Mouse (Mus musculus): ENCODE measurements around the gene Lad1. TPM values are rescaled to one million over a fixed set of nuclear protein-coding genes. Genes with fewer than 3 reads are reported as not detected.

The Lad1 gene
- polyA plus RNA-seq, 1 experiment from 2014 or later = 3.7 TPM

DNA sequence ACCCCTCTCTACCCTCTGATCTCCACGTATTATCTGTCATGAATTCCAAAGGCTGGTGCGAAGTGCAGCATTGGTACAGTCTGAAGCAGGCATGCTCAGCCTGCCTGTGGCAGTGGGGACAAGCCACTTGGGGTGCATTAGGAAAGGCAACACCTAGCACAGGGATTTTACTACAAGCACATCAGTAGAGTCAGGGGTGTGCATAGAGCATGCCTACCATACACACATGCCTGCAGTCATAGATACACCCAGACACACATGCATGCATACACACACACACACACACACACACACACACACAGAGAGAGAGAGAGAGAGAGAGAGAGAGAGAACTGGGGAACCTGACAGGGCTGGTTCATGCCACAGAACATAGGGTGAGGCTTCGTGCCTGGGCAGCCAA, 6.2 kb upstream of the Lad1 start:
- H3K4me1 ChIP-seq (ENCODE audit: control insufficient read depth, insufficient read depth, low read length) = no peaks in the 10 kb centered on the region
- WGBS = 81% methylated on average over 3 of the region's 3 CpGs
- peaks cover 5% of the 10 kb centered on the region; the same call in 1 of the 2 replicates for H3K27me3 ChIP-seq (ENCODE audit: control insufficient read depth, insufficient read depth, low read length)
- no peaks in the 10 kb centered on the region for H3K9me3 ChIP-seq (replicated peaks; ENCODE audit: control insufficient read depth, low read length)
- no peak overlapping the region for H3K9ac ChIP-seq (replicated peaks; ENCODE audit: low read length)
- no peak overlapping the region for H3K27ac ChIP-seq (replicated peaks; ENCODE audit: low read depth, low read length)
- no peak overlapping the region for H3K4me3 ChIP-seq (ENCODE audit: low read depth, low read length)
- H3K36me3 ChIP-seq (replicated peaks; ENCODE audit: control insufficient read depth, insufficient read depth, low read depth, low read length) = no peaks in the 10 kb centered on the region
- DNase-seq (ENCODE audit: low spot score) = no peak
- no peak for ATAC-seq (replicated peaks; ENCODE audit: insufficient number of reproducible peaks, low FRiP score, low TSS enrichment, low read depth)
- no peak overlapping the region for H3K4me2 ChIP-seq (ENCODE audit: low read depth, low read length)

DNA sequence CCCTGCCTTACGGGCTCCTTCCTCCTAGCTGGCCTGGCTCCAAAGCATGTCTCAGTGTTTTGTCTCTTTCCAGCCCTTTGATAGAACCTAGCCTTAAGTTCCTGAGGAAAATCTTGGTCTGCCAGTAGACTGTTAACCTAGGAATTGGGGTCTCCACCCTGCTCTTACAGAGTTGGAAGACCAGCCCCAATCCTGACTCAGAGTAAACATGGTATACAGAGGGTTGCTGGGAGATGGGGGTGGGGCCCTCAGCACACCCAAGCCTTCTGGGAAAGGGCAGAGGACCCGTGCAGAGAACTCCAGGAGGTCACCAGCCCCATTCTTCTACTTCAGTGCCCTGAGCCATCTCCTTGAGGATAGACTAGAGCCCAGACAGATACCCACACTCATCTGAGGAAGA, 5.8 kb upstream of the Lad1 start:
- DNase-seq (ENCODE audit: low spot score) (no peak), ATAC-seq (replicated peaks; ENCODE audit: insufficient number of reproducible peaks, low FRiP score, low TSS enrichment, low read depth) (no peak)
- Histone ChIP-seq H3K4me3 (ENCODE audit: low read depth, low read length) (no peak overlapping the region), H3K9me3 (replicated peaks; ENCODE audit: control insufficient read depth, low read length) (no peaks in the 10 kb centered on the region), H3K27me3 (ENCODE audit: control insufficient read depth, insufficient read depth, low read length) (peaks cover 7% of the 10 kb centered on the region), H3K4me1 (ENCODE audit: control insufficient read depth, insufficient read depth, low read length) (no peaks in the 10 kb centered on the region), H3K27ac (replicated peaks; ENCODE audit: low read depth, low read length) (no peak overlapping the region), H3K36me3 (replicated peaks; ENCODE audit: control insufficient read depth, insufficient read depth, low read depth, low read length) (no peaks in the 10 kb centered on the region), H3K4me2 (ENCODE audit: low read depth, low read length) (no peak overlapping the region), H3K9ac (replicated peaks; ENCODE audit: low read length) (no peak overlapping the region)
- WGBS = 52% methylated on average over 2 of the region's 2 CpGs

DNA sequence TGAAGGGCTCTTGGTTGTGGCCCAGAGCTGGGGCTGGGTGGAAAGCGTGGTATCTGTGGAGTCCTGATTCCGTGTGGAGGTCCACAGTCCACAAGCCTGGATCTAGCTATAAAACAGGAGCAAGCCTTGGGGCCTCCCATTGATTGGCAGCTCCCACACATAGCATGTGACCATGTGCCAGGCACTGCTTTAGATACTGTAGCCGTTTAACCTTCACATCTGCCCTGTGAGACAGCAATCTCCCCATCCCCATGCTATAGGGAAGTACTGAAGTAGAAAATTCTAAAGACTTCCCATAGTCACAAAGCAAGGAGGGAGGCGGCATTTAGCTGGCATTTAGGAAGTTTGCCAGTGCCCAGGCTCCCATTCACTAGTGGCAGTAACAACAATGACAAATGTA, 5.3 kb upstream of the Lad1 start:
- DNase-seq (ENCODE audit: low spot score) = no peak
- H3K9ac ChIP-seq (replicated peaks; ENCODE audit: low read length) = no peak overlapping the region
- no peaks in the 10 kb centered on the region for H3K9me3 ChIP-seq (replicated peaks; ENCODE audit: control insufficient read depth, low read length)
- no peak overlapping the region for H3K4me2 ChIP-seq (ENCODE audit: low read depth, low read length)
- no peak for ATAC-seq (replicated peaks; ENCODE audit: insufficient number of reproducible peaks, low FRiP score, low TSS enrichment, low read depth)
- WGBS = 79% methylated on average over 4 of the region's 4 CpGs
- peaks cover 12% of the 10 kb centered on the region for H3K27me3 ChIP-seq (ENCODE audit: control insufficient read depth, insufficient read depth, low read length)
- no peaks in the 10 kb centered on the region for H3K36me3 ChIP-seq (replicated peaks; ENCODE audit: control insufficient read depth, insufficient read depth, low read depth, low read length)
- no peak overlapping the region for H3K27ac ChIP-seq (replicated peaks; ENCODE audit: low read depth, low read length)
- no peak overlapping the region for H3K4me3 ChIP-seq (ENCODE audit: low read depth, low read length)
- no peaks in the 10 kb centered on the region for H3K4me1 ChIP-seq (ENCODE audit: control insufficient read depth, insufficient read depth, low read length)

DNA sequence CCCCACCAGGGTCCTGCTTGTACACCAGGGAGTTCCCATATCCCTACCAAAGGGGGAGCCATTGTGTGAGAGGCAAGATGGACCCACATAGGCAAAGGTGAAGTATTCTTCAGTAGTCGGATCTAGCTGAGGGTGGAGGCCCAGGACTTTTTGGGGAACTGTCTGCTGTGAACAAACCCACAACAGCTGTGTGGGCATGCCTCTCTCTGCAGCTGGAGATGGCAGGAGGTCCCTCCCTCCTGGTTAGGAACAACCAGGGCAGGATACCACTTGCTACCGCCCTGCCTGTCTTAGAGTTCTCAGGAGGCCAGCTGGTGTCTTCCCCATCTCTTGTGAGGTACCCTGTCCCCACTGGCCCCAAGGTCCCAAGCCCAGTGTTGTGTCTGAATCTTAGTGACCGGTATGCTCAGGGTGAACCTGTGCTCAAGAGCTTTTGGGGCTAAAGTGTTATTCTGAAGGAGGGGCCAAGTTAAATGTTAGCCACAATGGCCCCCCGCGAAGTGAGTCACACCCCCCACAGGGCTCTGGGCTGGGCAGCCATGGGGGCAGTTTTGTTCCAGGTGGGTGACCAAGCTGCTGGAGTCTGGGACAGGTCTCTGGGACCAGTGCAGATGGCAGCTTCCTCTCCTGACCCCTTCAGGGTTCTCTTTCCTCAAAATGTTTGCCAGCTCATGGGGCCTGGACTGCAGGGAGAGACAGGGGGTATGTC, 4.6 kb upstream of the Lad1 start:
- Histone ChIP-seq H3K9me3 (replicated peaks; ENCODE audit: control insufficient read depth, low read length) (no peaks in the 10 kb centered on the region), H3K27me3 (ENCODE audit: control insufficient read depth, insufficient read depth, low read length) (peaks cover 16% of the 10 kb centered on the region), H3K9ac (replicated peaks; ENCODE audit: low read length) (no peak overlapping the region), H3K27ac (replicated peaks; ENCODE audit: low read depth, low read length) (no peak overlapping the region), H3K4me3 (ENCODE audit: low read depth, low read length) (no peak overlapping the region), H3K4me2 (ENCODE audit: low read depth, low read length) (no peak overlapping the region), H3K4me1 (ENCODE audit: control insufficient read depth, insufficient read depth, low read length) (0 out of 2 replicates have a peak, but pooled peaks cover 6% of the 10 kb centered on the region), H3K36me3 (replicated peaks; ENCODE audit: control insufficient read depth, insufficient read depth, low read depth, low read length) (no peaks in the 10 kb centered on the region)
- DNase-seq (ENCODE audit: low spot score) (no peak), ATAC-seq (replicated peaks; ENCODE audit: insufficient number of reproducible peaks, low FRiP score, low TSS enrichment, low read depth) (no peak)
- 74% methylated on average over 5 of the region's 5 CpGs for WGBS

DNA sequence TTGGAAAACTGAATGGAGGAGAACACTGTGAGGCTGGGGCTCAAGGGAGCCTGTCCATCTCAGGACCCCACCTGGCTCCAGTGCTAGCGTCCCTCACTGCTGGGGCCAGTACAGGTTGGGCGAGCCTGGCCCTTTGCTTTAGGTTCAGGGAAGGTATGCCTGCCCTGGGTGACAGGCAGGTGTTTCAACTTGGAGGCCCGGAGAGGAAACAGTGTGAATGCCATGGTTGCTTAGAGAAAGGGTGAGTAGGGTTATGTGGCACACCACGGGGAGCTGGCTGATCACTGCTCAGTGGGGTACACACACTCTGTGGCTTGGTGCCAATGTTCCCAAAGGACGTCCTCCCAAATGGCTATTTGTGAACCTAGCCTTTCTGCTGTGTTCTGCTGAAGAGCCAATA, 3.9 kb upstream of the Lad1 start:
- Histone ChIP-seq H3K9me3 (replicated peaks; ENCODE audit: control insufficient read depth, low read length) (no peaks in the 10 kb centered on the region), H3K4me2 (ENCODE audit: low read depth, low read length) (no peak overlapping the region), H3K4me3 (ENCODE audit: low read depth, low read length) (no peak overlapping the region), H3K36me3 (replicated peaks; ENCODE audit: control insufficient read depth, insufficient read depth, low read depth, low read length) (no peaks in the 10 kb centered on the region), H3K9ac (replicated peaks; ENCODE audit: low read length) (no peak overlapping the region), H3K27me3 (ENCODE audit: control insufficient read depth, insufficient read depth, low read length) (peaks cover 23% of the 10 kb centered on the region), H3K4me1 (ENCODE audit: control insufficient read depth, insufficient read depth, low read length) (0 out of 2 replicates have a peak, but pooled peaks cover 6% of the 10 kb centered on the region), H3K27ac (replicated peaks; ENCODE audit: low read depth, low read length) (no peak overlapping the region)
- DNase-seq (ENCODE audit: low spot score) = no peak
- no peak for ATAC-seq (replicated peaks; ENCODE audit: insufficient number of reproducible peaks, low FRiP score, low TSS enrichment, low read depth)
- WGBS = 88% methylated on average over 5 of the region's 5 CpGs

DNA sequence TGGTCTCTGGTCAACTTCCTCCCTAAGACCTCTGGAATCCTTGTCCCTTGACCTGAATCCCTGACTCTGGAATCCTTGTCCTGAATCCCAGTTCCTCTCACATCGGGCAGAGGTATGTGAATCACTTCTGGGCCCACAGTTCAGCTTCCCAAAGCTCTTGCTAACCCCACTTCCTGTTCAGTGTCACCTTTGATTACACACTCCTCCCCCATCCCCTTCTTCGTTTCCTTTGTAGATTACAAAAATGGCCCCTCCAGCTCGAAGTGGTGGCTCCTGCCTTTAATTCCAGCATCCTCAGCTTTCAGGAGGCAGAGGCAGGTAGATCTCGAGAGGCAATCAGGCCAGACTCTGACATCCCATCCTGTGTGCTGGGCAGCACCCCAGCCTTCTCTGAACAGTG, 803 bp upstream of the Lad1 start:
- H3K36me3 ChIP-seq (replicated peaks; ENCODE audit: control insufficient read depth, insufficient read depth, low read depth, low read length) = no peaks in the 10 kb centered on the region
- no peak overlapping the region for H3K4me3 ChIP-seq (ENCODE audit: low read depth, low read length)
- no peak overlapping the region for H3K4me2 ChIP-seq (ENCODE audit: low read depth, low read length)
- peaks cover 31% of the 10 kb centered on the region for H3K27me3 ChIP-seq (ENCODE audit: control insufficient read depth, insufficient read depth, low read length)
- DNase-seq (ENCODE audit: low spot score) (no peak), ATAC-seq (replicated peaks; ENCODE audit: insufficient number of reproducible peaks, low FRiP score, low TSS enrichment, low read depth) (no peak)
- H3K27ac ChIP-seq (replicated peaks; ENCODE audit: low read depth, low read length) = no peak overlapping the region
- no peaks in the 10 kb centered on the region for H3K9me3 ChIP-seq (replicated peaks; ENCODE audit: control insufficient read depth, low read length)
- 0 out of 2 replicates have a peak, but pooled peaks cover 6% of the 10 kb centered on the region for H3K4me1 ChIP-seq (ENCODE audit: control insufficient read depth, insufficient read depth, low read length)
- 48% methylated on average over 4 of the region's 4 CpGs for WGBS
- no peak overlapping the region for H3K9ac ChIP-seq (replicated peaks; ENCODE audit: low read length)

DNA sequence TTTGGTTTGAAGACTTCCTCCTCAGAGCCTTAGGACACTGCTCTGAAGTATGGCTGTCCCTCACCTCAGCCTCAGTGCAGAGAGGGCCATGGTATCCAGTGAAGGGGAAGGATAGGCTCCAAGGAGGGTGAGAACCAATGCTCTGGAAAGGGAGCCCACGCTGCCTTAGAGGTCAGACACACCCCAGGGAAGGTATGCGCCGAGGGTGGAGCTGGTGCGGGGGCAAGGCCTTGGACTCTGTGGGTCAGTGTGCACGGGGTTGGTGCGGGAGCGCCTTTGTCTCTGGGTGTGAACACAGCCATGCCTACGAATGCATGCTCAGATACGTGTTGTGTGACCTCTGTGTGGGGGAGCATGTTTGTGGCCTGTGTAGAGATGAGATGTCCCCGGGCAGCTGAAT, 1.7 kb downstream of the Lad1 start:
- H3K9me3 ChIP-seq (replicated peaks; ENCODE audit: control insufficient read depth, low read length) = no peaks in the 10 kb centered on the region
- DNase-seq (ENCODE audit: low spot score) (no peak), ATAC-seq (replicated peaks; ENCODE audit: insufficient number of reproducible peaks, low FRiP score, low TSS enrichment, low read depth) (no peak)
- no peak overlapping the region for H3K4me3 ChIP-seq (ENCODE audit: low read depth, low read length)
- H3K27ac ChIP-seq (replicated peaks; ENCODE audit: low read depth, low read length) = no peak overlapping the region
- 0 out of 2 replicates have a peak, but pooled peaks cover 6% of the 10 kb centered on the region for H3K4me1 ChIP-seq (ENCODE audit: control insufficient read depth, insufficient read depth, low read length)
- H3K4me2 ChIP-seq (ENCODE audit: low read depth, low read length) = no peak overlapping the region
- H3K9ac ChIP-seq (replicated peaks; ENCODE audit: low read length) = no peak overlapping the region
- WGBS = 80% methylated on average over 10 of the region's 10 CpGs
- peaks cover 28% of the 10 kb centered on the region for H3K27me3 ChIP-seq (ENCODE audit: control insufficient read depth, insufficient read depth, low read length)
- H3K36me3 ChIP-seq (replicated peaks; ENCODE audit: control insufficient read depth, insufficient read depth, low read depth, low read length) = no peaks in the 10 kb centered on the region

DNA sequence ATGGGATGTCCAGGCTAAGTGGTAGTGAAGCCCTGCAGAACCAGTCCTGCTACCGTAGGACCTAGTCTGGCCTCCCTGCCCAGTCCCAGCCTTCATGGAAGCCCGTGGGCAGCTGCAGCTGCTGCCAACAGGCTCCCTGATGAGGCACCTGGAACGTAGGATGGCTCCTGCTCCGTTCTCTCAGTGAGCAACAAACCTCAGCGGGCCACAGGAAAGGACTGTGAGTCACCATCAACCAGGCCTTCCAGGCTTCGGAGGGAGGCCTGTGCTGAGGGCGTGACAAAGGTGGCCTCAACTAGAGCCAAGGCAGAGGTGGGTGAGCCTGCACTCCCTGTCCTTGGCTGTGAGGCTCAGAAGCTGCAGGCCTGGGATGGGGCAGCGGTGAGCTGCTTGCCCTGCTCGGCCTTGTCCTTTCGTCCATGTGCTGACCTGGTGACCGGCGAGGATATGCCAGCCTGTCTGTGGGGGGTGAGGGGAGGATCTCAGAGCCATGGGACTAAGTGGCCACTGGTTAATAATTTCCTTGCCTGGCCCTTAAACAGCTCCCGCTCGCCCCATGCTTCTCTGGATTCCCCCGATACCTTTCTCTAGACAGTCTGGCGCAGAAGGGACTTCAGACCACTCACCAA, 2.5 kb downstream of the Lad1 start:
- WGBS = 82% methylated on average over 16 of the region's 16 CpGs
- H3K9ac ChIP-seq (replicated peaks; ENCODE audit: low read length) = no peak overlapping the region
- no peak overlapping the region for H3K4me3 ChIP-seq (ENCODE audit: low read depth, low read length)
- no peaks in the 10 kb centered on the region for H3K36me3 ChIP-seq (replicated peaks; ENCODE audit: control insufficient read depth, insufficient read depth, low read depth, low read length)
- DNase-seq (ENCODE audit: low spot score) (no peak), ATAC-seq (replicated peaks; ENCODE audit: insufficient number of reproducible peaks, low FRiP score, low TSS enrichment, low read depth) (no peak)
- no peak overlapping the region for H3K27ac ChIP-seq (replicated peaks; ENCODE audit: low read depth, low read length)
- H3K4me2 ChIP-seq (ENCODE audit: low read depth, low read length) = no peak overlapping the region
- peaks cover 28% of the 10 kb centered on the region for H3K27me3 ChIP-seq (ENCODE audit: control insufficient read depth, insufficient read depth, low read length)
- H3K4me1 ChIP-seq (ENCODE audit: control insufficient read depth, insufficient read depth, low read length) = 0 out of 2 replicates have a peak, but pooled peaks cover 6% of the 10 kb centered on the region
- no peaks in the 10 kb centered on the region for H3K9me3 ChIP-seq (replicated peaks; ENCODE audit: control insufficient read depth, low read length)

Data from embryonic facial prominence, embryonic 11.5 days (tissue).